8 mouse cellular contexts compared by ENCODE assay signal in the genomic region with DNA sequence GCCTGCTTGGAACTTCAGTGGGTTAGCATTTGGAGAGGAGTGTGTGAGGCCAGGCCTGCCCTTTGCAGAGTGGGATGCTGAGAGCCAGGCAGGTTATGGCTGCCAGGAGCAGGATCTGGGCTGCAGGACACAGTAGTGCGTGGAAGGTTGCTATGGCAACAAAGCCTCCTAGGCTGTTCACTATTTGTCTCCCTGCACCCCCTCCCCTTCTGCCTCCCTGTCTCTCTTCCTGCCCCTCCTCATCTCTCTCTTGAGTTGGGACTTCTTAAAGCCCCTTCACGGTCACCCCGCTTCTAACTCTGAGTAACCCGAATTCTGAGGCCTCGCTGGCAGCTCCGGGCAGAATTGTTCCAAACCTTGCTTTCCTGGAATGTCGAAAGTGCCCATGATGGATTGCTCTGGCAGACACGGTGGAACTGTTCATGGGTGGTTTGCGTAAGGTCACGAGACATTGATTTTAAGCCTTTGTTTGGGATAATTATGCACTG. TPM values are rescaled to one million over a fixed set of nuclear protein-coding genes. Genes with fewer than 3 reads are reported as not detected.
DNase-seq lines count a peak whose midpoint lies in the region; ATAC-seq lines count a peak whose summit lies in the region.
"Had no signal": no experiment of that assay in that cellular context is flagged by ENCODE, and none has a peak within 500 bp of the region (broad histone marks: within the 10 kb centered on the region; RNA-seq: fewer than 3 reads in every experiment).

No protein-coding gene starts in this region.

- DNase-seq in ES-CJ7 (ENCODE audit: low read depth, low spot score) (peak; percentile 54), WW6 (ENCODE audit: low read depth, low spot score) (peak; percentile 29)
- peak; percentile 37 for DNase-seq in forebrain, embryonic 10.5 days (ENCODE audit: extremely low spot score, low spot score)
- DNase-seq in lung, postnatal 14 days, result peak; percentile 34
- DNase-seq: liver, embryonic 13.5 days had no signal

- 51% methylated on average over 10 of the region's 10 CpGs for WGBS in forebrain, embryonic 10.5 days
- WGBS in kidney, embryonic 16.5 days, result 12% methylated on average over 10 of the region's 10 CpGs
- 8% methylated on average over 10 of the region's 10 CpGs for WGBS in stomach, embryonic 15.5 days

- H3K9me3 ChIP-seq in forebrain, embryonic 10.5 days, result peaks cover 7% of the 10 kb centered on the region; the same call in 1 of the 2 replicates
- no peaks in the 10 kb centered on the region for H3K9me3 ChIP-seq in kidney, embryonic 16.5 days (ENCODE audit: low read length)
- no peaks in the 10 kb centered on the region for H3K9me3 ChIP-seq in stomach, embryonic 15.5 days
- H3K9me3 ChIP-seq: liver, embryonic 13.5 days had no signal

- peak overlapping the region; percentile 43 for H3K4me2 ChIP-seq in kidney, embryonic 16.5 days (replicated peaks; ENCODE audit: low read depth, low read length)
- H3K4me2 ChIP-seq in stomach, embryonic 15.5 days, result peak overlapping the region; percentile 46
- H3K4me2 ChIP-seq: liver, embryonic 13.5 days had no signal

- peaks cover 26% of the 10 kb centered on the region for H3K4me1 ChIP-seq in forebrain, embryonic 10.5 days
- peaks cover 23% of the 10 kb centered on the region for H3K4me1 ChIP-seq in kidney, embryonic 16.5 days (ENCODE audit: insufficient read depth, low read length)
- peaks cover 5% of the 10 kb centered on the region; the same call in 1 of the 2 replicates for H3K4me1 ChIP-seq in stomach, embryonic 15.5 days

- H3K9ac ChIP-seq in kidney, embryonic 16.5 days (replicated peaks; ENCODE audit: low read length), result peak overlapping the region; percentile 32; the same call in 1 of the 2 replicates
- no peak overlapping the region for H3K9ac ChIP-seq in stomach, embryonic 15.5 days
- H3K9ac ChIP-seq: liver, embryonic 13.5 days had no signal

- no peaks in the 10 kb centered on the region for H3K36me3 ChIP-seq in forebrain, embryonic 10.5 days (replicated peaks)
- H3K36me3 ChIP-seq in kidney, embryonic 16.5 days (ENCODE audit: insufficient read depth, low read length), result no peaks in the 10 kb centered on the region
- H3K36me3 ChIP-seq in stomach, embryonic 15.5 days, result no peaks in the 10 kb centered on the region
- H3K36me3 ChIP-seq: liver, embryonic 13.5 days had no signal

- ATAC-seq in kidney, embryonic 16.5 days (ENCODE audit: low FRiP score, low TSS enrichment), result peak; percentile 90
- peak; percentile 45; the same call in 1 of the 2 replicates for ATAC-seq in stomach, embryonic 15.5 days (ENCODE audit: insufficient read depth, low FRiP score, low read depth)
- ATAC-seq in megakaryocyte progenitor cell, adult 5-6 weeks (replicated peaks; ENCODE audit: poor library complexity), result no peak

- no peak overlapping the region; the same call in 1 of the 2 replicates for H3K4me3 ChIP-seq in forebrain, embryonic 10.5 days
- 0 out of 2 replicates have a peak overlapping the region, but pooled peaks have one; percentile 14 for H3K4me3 ChIP-seq in kidney, embryonic 16.5 days (ENCODE audit: low read length)
- H3K4me3 ChIP-seq in stomach, embryonic 15.5 days (replicated peaks), result no peak overlapping the region
- H3K4me3 ChIP-seq: liver, embryonic 13.5 days had no signal

- peak overlapping the region; percentile 53; the same call in 1 of the 2 replicates for H3K27ac ChIP-seq in forebrain, embryonic 10.5 days
- H3K27ac ChIP-seq in kidney, embryonic 16.5 days (ENCODE audit: low read length), result peak overlapping the region; percentile 87
- no peak overlapping the region for H3K27ac ChIP-seq in stomach, embryonic 15.5 days
- H3K27ac ChIP-seq: liver, embryonic 13.5 days had no signal

- no peaks in the 10 kb centered on the region for H3K27me3 ChIP-seq in forebrain, embryonic 10.5 days (ENCODE audit: poor library complexity, severe bottlenecking)
- H3K27me3 ChIP-seq in kidney, embryonic 16.5 days (ENCODE audit: insufficient read depth, low read length), result no peaks in the 10 kb centered on the region
- no peaks in the 10 kb centered on the region for H3K27me3 ChIP-seq in stomach, embryonic 15.5 days (replicated peaks)
- H3K27me3 ChIP-seq: liver, embryonic 13.5 days had no signal

RNA-seq across cellular contexts. Expression of gene Gm28729, which starts 19.0 kb away (rescaled TPM):
- not detected in 2 replicates for polyA plus RNA-seq in forebrain, embryonic 10.5 days (2016; fragmentation: Nextera tagmentation; extraction: Ambion mirVana)
- polyA plus RNA-seq in kidney, embryonic 16.5 days (2015; fragmentation: Nextera tagmentation; extraction: Ambion mirVana), result not detected in 2 replicates
- 0.06 TPM in 1 of 2 replicates, not detected in the other for polyA plus RNA-seq in stomach, embryonic 15.5 days (2015; fragmentation: Nextera tagmentation; extraction: Ambion mirVana)
- total RNA-seq in megakaryocyte progenitor cell, adult 5-6 weeks (2015), result not detected in 2 replicates
- total RNA-seq in megakaryocyte progenitor cell, adult 5-6 weeks (2017), result 0.24 TPM in 1 of 2 replicates, not detected in the other
- polyA plus RNA-seq: liver, embryonic 13.5 days had no signal

RNA-seq across cellular contexts. Expression of gene Rnf7, which starts 27.6 kb away (rescaled TPM):
- polyA plus RNA-seq in forebrain, embryonic 10.5 days (2016; fragmentation: Nextera tagmentation; extraction: Ambion mirVana), result 269 and 273 TPM in 2 replicates
- polyA plus RNA-seq in kidney, embryonic 16.5 days (2015; fragmentation: Nextera tagmentation; extraction: Ambion mirVana), result 204 and 207 TPM in 2 replicates
- 182 and 201 TPM in 2 replicates for polyA plus RNA-seq in stomach, embryonic 15.5 days (2015; fragmentation: Nextera tagmentation; extraction: Ambion mirVana)
- total RNA-seq in megakaryocyte progenitor cell, adult 5-6 weeks (2015), result 133 and 138 TPM in 2 replicates
- total RNA-seq in megakaryocyte progenitor cell, adult 5-6 weeks (2017), result 52.0 and 52.2 TPM in 2 replicates
